Mouse (Mus musculus) hindbrain, postnatal 0 days (tissue): Measurements from ENCODE around the gene Dnase1l3. TPM values are rescaled to one million over a fixed set of nuclear protein-coding genes. Genes with fewer than 3 reads are reported as not detected.
A peak's percentile ranks its signal among the peaks of the same experiment; 100 is the strongest.

Source experiments
- ATAC-seq: fragments of 200-750 bp; cut with Nextera tagmentation; 2 replicates; pipeline ENCODE4 v1.8.0; 2017; ENCODE audit warnings: mild to moderate bottlenecking, moderate TSS enrichment, moderate library complexity
- DNase-seq: peaks from one replicate; pipeline ENCODE4 v3.0.0-alpha.2; 2015; ENCODE audit warnings: low spot score
- H3K27ac ChIP-seq: fragments of 300-500 bp; sonication (generic); 2 replicates; pipeline ENCODE4 v1.5.1; 2014; ENCODE audit warnings: mild to moderate bottlenecking
- H3K27me3 ChIP-seq: fragments of 300-500 bp; sonication (generic); 2 replicates; pipeline ENCODE4 v1.6.1; 2014; ENCODE audit warnings: low read length, mixed read lengths; ENCODE audit not compliant: insufficient read depth
- H3K36me3 ChIP-seq: fragments of 300-500 bp; sonication (generic); 2 replicates; pipeline ENCODE4 v1.6.1; 2014; ENCODE audit warnings: low read length, mixed read lengths; ENCODE audit not compliant: insufficient read depth
- H3K4me1 ChIP-seq: fragments of 300-500 bp; sonication (generic); 2 replicates; pipeline ENCODE4 v1.6.1; 2014; ENCODE audit warnings: antibody characterized with exemption, low read length, mixed read lengths; ENCODE audit not compliant: insufficient read depth
- H3K4me2 ChIP-seq: fragments of 300-500 bp; sonication (generic); 2 replicates; pipeline ENCODE4 v1.6.1; 2014; ENCODE audit warnings: low read depth, mild to moderate bottlenecking, low read length, moderate library complexity, mixed read lengths
- H3K4me3 ChIP-seq: fragments of 300-500 bp; sonication (generic); 2 replicates; pipeline ENCODE4 v1.5.1; 2014; ENCODE audit warnings: low read length
- H3K9ac ChIP-seq: fragments of 300-500 bp; sonication (generic); replicated peaks from 2 replicates; pipeline ENCODE4 v1.6.1; 2014; ENCODE audit warnings: mild to moderate bottlenecking, low read length, moderate library complexity, mixed read lengths
- H3K9me3 ChIP-seq: fragments of 300-500 bp; sonication (generic); 2 replicates; pipeline ENCODE4 v1.6.1; 2016; ENCODE audit warnings: low read length, mixed read lengths
- CTCF ChIP-seq: IDR thresholded peaks from 2 replicates; pipeline ENCODE4 v1.5.1; 2016; ENCODE audit warnings: antibody characterized with exemption, control low read depth, low read depth
- WGBS: fragments of 180-500 bp; shearing (Covaris S2); extraction: QIAGEN DNeasy Blood & Tissue Kit; methylation state at CpG from one replicate; pipeline ENCODE4 v1.1.7; 2014; 5-methylcytosine and 5-hydroxymethylcytosine counted together
- polyA plus RNA-seq: library from polyadenylated mRNA; unstranded; fragments of >200 nt; fragmentation: Nextera tagmentation; extraction: Ambion mirVana; gene quantifications from 2 replicates; pipeline ENCODE4 v1.2.1, GENCODE M21; 2015
- total RNA-seq: library from RNA; depleted of rRNA; stranded (reverse); fragments of >200 nt; gene quantifications from 2 replicates; pipeline ENCODE4 v1.2.3, GENCODE M21; 2014

The Dnase1l3 gene
- total and polyA plus RNA-seq, 2 experiments from 2014 or later: 0.09 TPM; not detected in 1

GRCm38 (mm10) chr14:7999435-7999834 lies 5.1 kb upstream of the Dnase1l3 start:
- DNase-seq (no peak), ATAC-seq (no peak)
- Histone ChIP-seq H3K4me3 (no peak overlapping the region), H3K9ac (no peak overlapping the region), H3K9me3 (no peaks in the 10 kb centered on the region), H3K27ac (no peak overlapping the region), H3K4me1 (0 out of 2 replicates have a peak, but pooled peaks cover 5% of the 10 kb centered on the region), H3K36me3 (no peaks in the 10 kb centered on the region), H3K27me3 (peaks cover 8% of the 10 kb centered on the region; the same call in 1 of the 2 replicates), H3K4me2 (no peak overlapping the region)
- WGBS: 82% methylated on average over 5 of the region's 5 CpGs
- no peak for TF ChIP-seq CTCF

- no peak overlapping the region for H3K4me2 ChIP-seq
- 84% methylated on average over 3 of the region's 3 CpGs for WGBS
- H3K4me3 ChIP-seq: no peak overlapping the region
- no peak for ATAC-seq
- H3K27me3 ChIP-seq: peaks cover 8% of the 10 kb centered on the region; the same call in 1 of the 2 replicates
- no peaks in the 10 kb centered on the region for H3K36me3 ChIP-seq
- DNase-seq: no peak
- H3K9me3 ChIP-seq: no peaks in the 10 kb centered on the region
- no peak for TF ChIP-seq CTCF
- no peak overlapping the region for H3K9ac ChIP-seq
- 0 out of 2 replicates have a peak, but pooled peaks cover 3% of the 10 kb centered on the region for H3K4me1 ChIP-seq
- no peak overlapping the region for H3K27ac ChIP-seq
Measured at GRCm38 (mm10) chr14:7999030-7999429, 4.7 kb upstream of the Dnase1l3 start.

- Histone ChIP-seq H3K9me3 (no peaks in the 10 kb centered on the region), H3K27me3 (peaks cover 8% of the 10 kb centered on the region; the same call in 1 of the 2 replicates), H3K4me2 (peak overlapping the region; percentile 48), H3K36me3 (no peaks in the 10 kb centered on the region), H3K4me3 (0 out of 2 replicates have a peak overlapping the region, but pooled peaks have one; percentile 10), H3K9ac (0 out of 2 replicates have a peak overlapping the region, but pooled peaks have one; percentile 6), H3K4me1 (0 out of 2 replicates have a peak, but pooled peaks cover 3% of the 10 kb centered on the region), H3K27ac (no peak overlapping the region)
- peak; percentile 95 for DNase-seq
- peak; percentile 84 for ATAC-seq
- peak; percentile 86 for TF ChIP-seq CTCF
- 3% methylated on average over 15 of the region's 15 CpGs for WGBS
Measured at GRCm38 (mm10) chr14:7997255-7997696, 2.9 kb upstream of the Dnase1l3 start.

- Histone ChIP-seq H3K9ac (no peak overlapping the region), H3K4me1 (0 out of 2 replicates have a peak, but pooled peaks cover 3% of the 10 kb centered on the region), H3K36me3 (no peaks in the 10 kb centered on the region), H3K9me3 (no peaks in the 10 kb centered on the region), H3K4me2 (no peak overlapping the region), H3K27ac (no peak overlapping the region), H3K27me3 (no peaks in the 10 kb centered on the region), H3K4me3 (no peak overlapping the region)
- DNase-seq: no peak
- no peak for TF ChIP-seq CTCF
- 69% methylated on average over 6 of the region's 6 CpGs for WGBS
- no peak for ATAC-seq
Measured at GRCm38 (mm10) chr14:7992158-7992557, 2.2 kb downstream of the Dnase1l3 start.

GRCm38 (mm10) chr14:7991108-7991776 lies 3.1 kb downstream of the Dnase1l3 start:
- Histone ChIP-seq H3K4me1 (no peaks in the 10 kb centered on the region), H3K4me2 (no peak overlapping the region), H3K27me3 (no peaks in the 10 kb centered on the region), H3K36me3 (no peaks in the 10 kb centered on the region), H3K27ac (no peak overlapping the region), H3K4me3 (no peak overlapping the region), H3K9ac (no peak overlapping the region), H3K9me3 (no peaks in the 10 kb centered on the region)
- DNase-seq (no peak), ATAC-seq (no peak)
- 72% methylated on average over 5 of the region's 5 CpGs for WGBS
- TF ChIP-seq CTCF: no peak

- H3K36me3 ChIP-seq: no peaks in the 10 kb centered on the region
- H3K27me3 ChIP-seq: no peaks in the 10 kb centered on the region
- ATAC-seq: no peak
- WGBS: 83% methylated on average over 3 of the region's 3 CpGs
- no peak overlapping the region for H3K9ac ChIP-seq
- no peak for DNase-seq
- H3K4me3 ChIP-seq: no peak overlapping the region
- TF ChIP-seq CTCF: no peak
- no peak overlapping the region for H3K27ac ChIP-seq
- H3K4me1 ChIP-seq: no peaks in the 10 kb centered on the region
- H3K4me2 ChIP-seq: no peak overlapping the region
- H3K9me3 ChIP-seq: no peaks in the 10 kb centered on the region
Measured at GRCm38 (mm10) chr14:7989961-7990360, 4.4 kb downstream of the Dnase1l3 start.

- WGBS: 55% methylated on average over 1 of the region's 1 CpGs
- H3K4me2 ChIP-seq: no peak overlapping the region
- no peaks in the 10 kb centered on the region for H3K9me3 ChIP-seq
- no peak for TF ChIP-seq CTCF
- H3K27me3 ChIP-seq: no peaks in the 10 kb centered on the region
- no peak for ATAC-seq
- no peak overlapping the region for H3K9ac ChIP-seq
- no peak overlapping the region for H3K4me3 ChIP-seq
- DNase-seq: no peak
- H3K27ac ChIP-seq: no peak overlapping the region
- H3K36me3 ChIP-seq: no peaks in the 10 kb centered on the region
- H3K4me1 ChIP-seq: no peaks in the 10 kb centered on the region
Measured at GRCm38 (mm10) chr14:7989371-7989770, 5.0 kb downstream of the Dnase1l3 start.
